Mouse (Mus musculus) gastrocnemius, adult 18-20 months (tissue): ENCODE data around the gene Faim. TPM values are rescaled to one million over a fixed set of nuclear protein-coding genes. Genes with fewer than 3 reads are reported as not detected.

ENCODE experiments used
- DNase-seq: peaks from one replicate; pipeline ENCODE4 v3.0.0; 2021; ENCODE audit warnings: low spot score
- total RNA-seq, 2 experiments: library from RNA; stranded (reverse); gene quantifications; 2 replicates each; pipeline ENCODE4 v1.2.3; 2021

The Faim gene
- total RNA-seq, 2 experiments from 2014 or later: 1.3 to 2.0 TPM

DNA sequence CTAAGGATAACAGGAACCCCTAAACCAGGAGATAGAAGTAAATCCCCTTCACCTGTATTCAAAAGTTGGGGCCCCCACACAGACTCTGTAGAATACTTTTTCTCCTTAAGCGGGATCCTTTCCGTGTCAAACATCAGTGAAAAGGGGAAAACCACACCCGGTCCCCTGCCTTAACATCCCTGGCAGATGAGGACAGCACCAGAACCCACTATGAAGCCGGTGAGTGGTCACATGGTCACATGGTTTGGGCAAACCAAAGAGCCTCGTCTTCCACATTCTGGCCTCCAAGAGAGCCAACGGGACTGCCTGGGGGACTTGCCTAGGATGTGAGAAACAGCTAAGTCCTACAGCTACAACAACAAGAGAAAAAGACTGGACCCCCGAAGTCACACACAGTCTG is 12.6 kb upstream of the Faim start:
- no peak for DNase-seq

DNA sequence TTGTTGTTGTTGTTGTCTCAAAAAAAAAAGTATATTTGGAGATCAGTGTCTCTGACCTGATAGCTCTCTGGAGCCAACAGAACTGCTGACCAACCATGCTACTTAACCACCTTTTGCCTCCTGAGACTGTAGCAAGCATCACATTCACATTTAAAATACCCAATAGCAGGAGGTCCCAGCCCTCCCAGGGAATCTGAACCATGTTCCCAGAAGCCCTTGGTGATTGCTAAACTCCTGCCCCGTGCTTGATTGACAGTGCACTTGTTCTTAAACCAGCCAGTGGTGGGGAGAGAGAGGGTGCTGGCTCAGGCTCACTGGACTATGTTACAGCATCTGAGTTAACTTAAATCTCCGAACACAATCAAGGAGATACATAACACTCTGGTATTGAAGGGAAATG is 11.3 kb upstream of the Faim start:
- DNase-seq: no peak

DNA sequence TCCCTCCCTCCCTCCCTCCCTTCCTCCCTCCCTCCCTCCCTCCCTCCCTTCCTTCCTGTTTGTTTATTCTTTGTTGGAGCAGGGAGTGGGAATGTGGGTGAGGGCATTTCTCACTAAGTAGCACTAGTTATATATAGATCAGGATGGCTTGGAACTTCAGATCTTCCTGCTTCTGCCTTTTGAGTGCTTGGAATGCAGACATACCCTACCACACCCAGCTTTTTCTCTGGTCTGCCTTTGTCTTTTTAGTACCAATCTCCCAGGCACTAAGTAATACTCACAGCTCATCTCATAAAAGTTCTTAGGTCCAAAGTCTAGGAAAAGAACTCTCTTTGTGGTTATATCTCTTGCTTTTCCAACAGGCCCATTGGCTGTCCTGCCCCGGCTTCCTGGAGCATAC is 10.1 kb upstream of the Faim start:
- DNase-seq: no peak

DNA sequence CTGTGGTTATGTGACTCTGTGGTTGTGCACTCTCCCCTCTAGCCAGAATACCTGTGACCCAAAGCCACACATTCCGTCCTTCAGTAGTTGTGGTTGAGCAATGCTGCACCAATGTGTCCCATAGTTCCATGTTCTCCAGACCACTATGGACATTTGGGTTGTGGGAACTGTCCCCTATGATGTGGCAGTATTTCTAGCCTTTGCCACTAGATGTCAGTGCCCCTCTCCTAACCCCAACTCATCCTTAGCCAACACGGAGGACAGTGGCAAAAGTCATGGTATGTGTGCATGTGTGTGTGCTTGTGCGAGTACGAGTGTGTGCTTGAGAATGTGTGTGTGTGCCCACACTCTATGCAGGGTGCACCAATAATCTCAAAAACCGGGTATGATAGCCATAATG is 9.7 kb upstream of the Faim start:
- DNase-seq: no peak

DNA sequence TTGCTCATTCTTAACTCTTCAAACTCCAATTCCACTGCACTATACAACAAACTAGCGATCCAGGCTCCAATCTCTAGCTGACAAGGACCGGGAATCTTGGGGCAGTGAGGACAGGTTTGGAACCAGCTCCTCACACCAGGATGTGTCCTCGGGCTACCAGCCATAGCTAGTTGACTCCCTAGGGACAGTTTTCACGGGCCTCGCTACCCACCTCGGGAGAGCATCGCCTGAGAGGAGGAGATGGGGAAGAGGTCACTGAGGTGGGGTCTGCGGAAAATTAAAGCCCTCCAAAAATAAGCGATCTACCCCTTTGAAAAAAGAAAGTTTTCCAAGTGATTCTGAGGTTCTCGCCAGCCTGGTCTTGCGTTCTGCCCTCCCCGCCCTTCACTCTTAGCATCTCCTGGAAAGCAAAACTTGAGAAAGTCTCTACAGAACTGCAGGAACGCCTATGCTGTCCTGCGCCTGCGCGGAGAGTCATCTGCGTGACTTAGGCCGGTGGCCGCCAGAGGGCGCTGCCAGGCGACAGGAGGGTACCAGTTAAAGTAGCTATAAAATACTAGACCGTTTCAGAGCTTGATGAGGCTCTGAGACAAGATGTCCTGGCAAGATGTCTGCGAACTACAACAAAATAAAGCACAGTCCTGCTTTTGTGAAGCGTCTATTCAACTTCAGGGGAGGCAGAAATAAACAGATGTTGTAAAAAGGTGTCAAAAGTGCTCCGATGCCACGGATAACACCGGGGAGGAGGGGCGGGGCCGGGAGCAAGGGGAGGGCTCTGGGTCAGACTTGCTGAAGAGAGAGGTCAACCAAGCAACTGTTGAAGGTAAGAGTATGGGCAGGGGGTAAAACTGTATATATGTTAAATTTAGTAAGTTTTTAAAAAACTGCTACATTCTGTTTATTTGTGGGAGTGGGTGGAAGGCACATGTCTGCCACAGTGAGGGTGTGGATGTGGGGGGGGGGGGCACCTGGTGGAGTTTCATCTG is 6.4 kb upstream of the Faim start:
- peak; percentile 86 for DNase-seq

DNA sequence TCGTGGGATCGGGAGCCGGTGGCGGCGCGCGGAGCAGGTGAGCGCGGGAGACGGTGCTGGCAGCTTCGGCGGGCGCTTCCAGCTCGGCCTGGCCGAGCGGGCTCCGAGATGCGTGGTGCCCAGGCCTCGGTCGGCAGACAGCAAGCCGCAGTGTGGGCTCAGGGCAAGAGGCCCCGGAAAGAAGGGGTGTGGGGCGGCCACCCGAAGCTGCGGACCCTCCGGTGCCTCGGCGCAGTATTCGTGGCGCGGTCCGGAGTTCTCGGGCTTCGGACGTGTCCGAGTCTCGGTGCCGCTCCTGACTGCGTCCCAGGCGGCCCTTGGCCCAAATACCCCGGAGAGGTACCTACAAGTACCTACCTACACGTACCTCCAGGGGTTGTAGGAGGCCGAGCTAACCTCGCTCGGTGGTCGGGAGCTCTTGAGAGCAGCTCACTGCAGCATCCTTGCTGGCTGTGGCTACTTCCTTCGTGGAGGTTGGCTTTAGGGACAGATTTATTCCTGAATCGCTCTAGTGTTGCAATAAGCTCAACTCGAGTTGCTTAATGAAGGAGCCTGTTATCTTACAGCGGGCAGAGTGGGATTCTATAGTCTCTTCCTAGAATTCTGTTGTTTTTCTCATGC is 413 bp downstream of the Faim start:
- no peak for DNase-seq

DNA sequence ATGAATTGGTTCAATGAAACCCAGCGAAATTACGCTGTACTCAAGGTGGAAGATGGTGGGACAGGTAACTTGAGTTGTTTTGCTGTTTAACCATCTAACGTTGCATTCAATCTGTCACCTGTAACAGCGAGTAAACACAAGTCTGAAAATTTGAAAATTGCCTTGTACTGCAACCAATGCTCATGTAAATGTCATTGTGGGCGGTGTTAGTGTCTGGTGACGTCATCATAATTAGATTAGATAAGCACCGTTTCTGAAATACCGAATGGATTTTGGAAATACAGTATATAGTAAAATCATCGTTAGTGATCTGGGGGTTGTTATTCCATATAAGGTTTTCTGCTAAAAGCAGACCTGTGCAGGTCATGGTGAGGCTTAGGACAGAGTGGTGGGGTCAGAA is 958 bp downstream of the Faim start:
- DNase-seq: no peak

DNA sequence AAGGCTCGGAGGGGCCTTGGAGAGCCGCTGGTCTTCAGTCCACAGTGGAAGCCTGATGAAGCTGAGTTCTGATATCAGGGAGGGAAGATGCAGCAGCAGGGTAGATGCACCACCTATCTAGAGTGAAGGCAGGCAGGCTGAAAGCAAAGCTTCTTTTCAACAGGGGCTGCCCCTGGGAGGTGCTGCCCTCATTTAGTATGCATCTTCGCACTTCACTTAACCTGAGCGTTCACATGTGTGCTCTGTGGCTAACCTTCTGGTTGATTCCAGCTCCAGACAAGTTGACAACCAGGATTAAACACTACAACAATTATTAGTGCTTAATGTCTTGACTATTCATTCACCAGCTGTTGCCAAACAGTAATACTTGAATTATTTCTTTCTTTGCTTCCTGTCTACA is 7.9 kb downstream of the Faim start:
- no peak for DNase-seq

DNA sequence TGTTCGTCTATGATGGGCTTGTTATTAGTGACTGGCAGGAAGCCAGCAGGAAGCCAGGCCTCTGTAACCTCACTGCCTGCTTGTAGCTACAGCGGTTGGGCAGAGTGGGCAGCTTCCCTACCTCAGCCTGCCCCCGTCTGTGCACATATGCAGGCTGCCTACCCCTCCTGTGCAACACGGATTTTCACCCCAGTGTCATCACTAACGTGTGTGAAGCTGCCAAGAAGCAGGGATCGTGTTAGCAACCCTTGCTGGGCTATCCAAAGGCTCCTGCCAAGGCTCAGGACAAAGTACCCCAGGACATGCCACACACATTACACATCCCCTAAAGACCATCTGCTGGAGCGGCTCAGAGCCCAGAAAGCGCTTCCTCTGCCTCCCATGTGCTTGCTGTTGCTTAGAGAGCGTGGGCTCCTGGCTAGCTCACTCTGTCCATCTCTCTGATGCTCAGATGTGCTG is 13.7 kb downstream of the Faim start:
- DNase-seq: no peak

DNA sequence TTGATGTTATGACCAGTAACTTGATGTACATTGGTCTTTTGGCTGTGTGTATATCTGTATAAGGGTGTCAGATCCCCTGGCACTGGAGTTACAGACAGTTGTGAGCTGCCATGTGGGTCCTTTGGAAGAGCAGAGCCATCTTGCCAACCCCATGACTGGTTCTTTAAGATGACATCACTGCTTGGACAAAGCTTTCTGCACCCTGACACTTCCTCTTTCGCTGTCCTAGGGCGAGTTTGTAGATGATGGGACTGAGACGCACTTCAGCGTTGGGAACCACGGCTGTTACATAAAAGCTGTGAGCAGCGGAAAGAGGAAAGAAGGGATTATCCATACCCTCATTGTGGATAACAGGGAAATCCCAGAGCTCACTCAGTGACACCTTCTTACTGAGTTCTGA is 15.2 kb downstream of the Faim start:
- no peak for DNase-seq

DNA sequence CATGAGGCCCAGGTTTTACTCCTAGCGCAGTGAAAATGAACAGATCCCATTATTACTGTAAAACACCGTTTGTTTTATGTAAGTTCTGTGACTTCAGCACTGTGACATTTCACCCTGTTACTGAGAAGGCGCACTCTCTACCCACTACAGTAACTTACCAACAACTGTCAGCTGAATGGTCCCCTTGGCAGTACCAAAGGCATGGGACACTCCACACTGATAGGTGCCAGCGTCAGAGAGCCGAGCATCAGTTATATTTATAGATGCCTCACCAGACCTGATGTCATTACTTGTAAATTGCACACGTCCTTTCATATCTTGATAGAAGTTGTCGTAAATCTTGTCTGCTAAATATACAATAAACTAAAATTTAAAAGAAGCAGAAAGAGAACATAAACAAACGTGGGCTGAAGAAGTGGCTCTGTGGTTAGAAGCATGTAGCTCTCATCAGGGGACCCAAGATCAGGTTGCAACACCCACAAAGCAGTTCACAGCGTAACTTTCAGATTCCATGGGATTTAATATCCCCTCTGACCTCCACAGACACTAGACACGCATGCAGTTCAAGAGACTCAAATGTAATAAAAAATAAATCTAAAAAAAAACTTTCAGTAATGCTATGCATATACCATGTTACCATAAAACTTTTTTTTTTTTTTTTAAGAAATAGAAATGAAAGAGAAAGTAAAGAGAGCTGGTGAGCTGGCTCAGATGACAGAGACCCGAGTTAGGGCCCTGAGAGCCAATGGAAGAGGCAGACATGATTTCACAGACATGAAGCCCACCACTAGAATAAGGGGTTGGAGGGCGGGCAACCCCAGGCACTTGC is 23.1 kb downstream of the Faim start:
- DNase-seq: peak; percentile 2

DNA sequence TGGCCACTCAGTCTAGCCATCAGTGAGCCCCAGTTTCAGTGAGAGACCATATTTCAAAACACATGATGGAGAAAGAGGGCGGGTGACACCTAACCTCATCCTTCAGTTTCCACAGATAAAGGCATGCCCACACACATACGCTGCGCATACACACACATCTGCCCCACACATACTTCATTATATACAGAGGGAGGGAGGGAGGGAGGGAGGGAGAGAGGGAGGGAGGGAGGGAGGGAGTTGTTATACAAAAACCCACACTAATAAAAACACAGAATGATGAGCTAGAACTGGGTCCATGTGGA is 23.7 kb downstream of the Faim start:
- no peak for DNase-seq

DNA sequence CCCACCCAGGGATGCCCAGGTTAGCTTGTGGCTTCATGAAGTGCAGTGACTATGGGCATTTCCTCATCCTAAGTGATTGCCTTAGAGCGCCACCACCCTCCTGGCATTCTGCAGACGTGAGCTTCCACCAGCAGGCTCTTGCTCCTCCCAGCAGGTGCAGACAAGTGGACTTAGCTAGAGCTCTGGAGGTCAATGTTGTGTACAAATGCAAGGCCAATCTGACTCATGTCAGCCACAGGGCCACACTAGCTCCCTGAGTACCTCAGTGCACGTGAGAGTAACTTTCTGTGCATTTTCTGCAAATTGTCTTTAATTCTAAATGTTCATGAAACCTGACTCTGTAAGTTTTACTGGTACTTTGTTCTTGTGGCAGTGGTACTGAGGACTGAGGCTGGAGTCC is 30.1 kb downstream of the Faim start:
- no peak for DNase-seq

DNA sequence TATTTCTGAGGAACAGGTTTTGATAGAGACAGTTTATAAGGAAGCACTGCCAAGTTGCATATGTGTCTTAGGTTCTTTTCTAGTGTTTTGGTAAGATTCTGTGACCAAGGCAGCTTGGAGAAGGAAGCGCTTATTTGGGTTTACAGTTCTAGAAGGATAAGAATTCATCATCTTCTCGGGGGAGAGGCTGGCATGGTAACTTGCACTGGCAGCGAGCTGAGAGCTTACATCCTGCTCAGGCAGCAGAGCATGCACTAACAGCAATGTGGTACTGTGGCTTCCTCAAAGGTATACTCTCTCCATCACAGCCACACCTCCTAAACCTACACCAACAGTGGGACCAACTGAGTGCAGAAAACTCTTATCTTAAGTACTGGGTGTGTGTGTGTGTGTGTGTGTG is 30.6 kb downstream of the Faim start:
- no peak for DNase-seq

DNA sequence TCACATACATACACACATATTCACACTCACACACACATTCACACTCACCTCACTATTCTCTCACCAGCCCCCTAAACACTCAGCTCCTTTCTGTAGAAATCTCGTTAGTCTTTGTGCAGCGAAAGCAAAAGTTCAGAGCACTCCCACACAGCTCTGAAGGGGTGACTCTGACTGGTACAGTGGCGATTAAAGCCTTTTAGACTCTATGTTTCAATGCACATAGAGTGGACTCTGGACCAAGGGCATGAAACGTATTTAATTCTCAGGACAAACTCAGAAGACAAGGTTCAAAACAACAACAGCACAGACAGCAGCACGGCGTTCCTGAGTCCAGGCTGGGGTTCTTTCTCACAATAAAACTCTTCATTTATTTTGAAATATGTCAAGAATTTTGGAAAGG is 31.5 kb downstream of the Faim start:
- no peak for DNase-seq

DNA sequence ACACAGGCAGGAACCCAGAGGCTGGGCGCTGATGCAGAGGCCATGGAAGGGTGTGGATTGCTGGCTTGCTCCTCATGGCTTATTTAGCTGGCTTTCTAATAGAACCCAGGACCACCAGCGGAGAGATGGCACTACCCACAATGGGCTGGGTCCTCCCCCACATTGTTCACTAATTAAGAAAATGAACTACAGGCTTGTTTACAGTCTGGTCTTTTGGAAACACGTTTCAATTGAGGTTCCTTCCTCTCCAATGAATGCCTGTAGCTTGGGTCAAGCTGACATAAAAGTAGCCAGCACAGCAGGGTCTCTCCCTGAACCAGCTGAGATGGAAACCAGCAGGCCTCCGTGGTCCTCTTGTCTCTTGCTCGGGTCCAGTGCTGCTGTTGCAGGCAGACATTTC is 35.0 kb downstream of the Faim start:
- no peak for DNase-seq

DNA sequence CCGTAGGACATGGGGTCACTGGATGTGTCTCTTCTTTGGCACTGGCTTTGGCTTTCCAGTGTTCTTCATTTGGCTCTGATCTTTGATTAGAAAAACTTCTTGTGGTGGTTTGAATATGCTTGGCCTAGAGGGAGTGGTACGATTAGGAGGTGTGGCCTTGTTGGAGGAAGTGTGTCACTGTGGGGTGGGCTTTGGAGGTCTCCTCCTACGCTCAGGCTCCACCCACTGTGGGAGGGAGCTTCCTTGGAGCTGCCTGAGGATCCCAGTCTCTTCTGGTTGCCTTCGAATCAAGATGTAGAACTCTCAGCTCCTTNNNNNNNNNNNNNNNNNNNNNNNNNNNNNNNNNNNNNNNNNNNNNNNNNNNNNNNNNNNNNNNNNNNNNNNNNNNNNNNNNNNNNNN is 35.6 kb downstream of the Faim start:
- no peak for DNase-seq

DNA sequence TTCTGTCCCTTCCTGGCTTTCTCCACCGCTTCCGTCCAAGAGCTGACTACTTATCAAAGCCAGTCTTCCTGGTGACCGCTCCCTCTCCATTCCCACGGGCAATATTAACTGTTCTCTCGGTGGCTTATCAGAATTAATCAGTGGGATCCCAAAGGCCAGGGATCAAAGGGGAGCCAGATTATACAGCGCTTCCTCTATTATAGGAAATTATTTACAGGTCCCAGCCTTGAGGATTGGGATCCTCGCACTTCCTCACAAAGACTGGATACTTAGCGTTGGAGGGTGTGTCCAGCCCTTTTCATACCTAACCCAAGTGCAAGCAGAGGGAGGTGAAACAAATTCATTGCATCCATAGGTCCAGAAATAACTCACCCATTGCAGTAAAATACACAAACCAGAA is 45.9 kb downstream of the Faim start:
- no peak for DNase-seq

DNA sequence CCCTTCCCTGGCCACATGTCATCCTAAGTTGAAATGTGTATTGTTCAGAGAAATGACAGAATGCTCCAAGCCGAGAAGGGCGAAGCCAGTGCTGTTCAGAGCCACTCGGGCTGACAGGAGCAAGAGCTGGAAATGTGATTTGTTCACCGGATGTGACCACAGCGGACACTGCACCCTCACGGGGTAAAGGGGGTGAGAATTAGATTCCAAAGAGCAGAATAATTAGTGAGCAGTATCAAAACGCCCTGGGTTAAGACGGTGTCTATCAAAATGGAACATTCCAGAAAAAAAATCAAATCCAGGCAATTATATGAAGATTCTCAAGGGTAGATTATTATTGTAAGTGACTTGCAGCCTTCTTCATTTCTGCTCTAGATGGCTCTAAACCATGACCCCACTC is 47.9 kb downstream of the Faim start:
- DNase-seq: no peak

DNA sequence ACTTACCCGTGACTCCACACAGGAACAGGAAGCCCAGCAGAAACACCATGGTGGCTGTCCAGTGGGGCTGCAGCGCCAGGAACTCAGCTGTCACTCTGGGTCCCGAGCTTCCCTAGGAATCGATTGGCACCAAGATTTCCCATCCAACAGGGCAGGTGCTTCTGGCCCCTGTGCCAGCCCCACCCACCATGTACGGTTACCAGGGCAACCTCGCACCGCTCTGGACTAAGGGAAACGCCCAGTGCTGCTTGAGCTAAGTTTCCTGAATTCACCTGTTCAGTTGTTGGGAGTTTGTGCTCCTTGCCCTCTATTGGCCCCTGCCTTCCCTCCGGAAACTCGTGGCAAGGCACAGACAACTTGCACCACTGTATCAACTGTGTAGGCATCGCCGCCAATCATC is 49.4 kb downstream of the Faim start, which contains the start of gene Gm1123:
Gene Gm1123 (minus strand): TSS at position 141 of the 400 bp plus-strand sequence.
- no peak for DNase-seq

DNA sequence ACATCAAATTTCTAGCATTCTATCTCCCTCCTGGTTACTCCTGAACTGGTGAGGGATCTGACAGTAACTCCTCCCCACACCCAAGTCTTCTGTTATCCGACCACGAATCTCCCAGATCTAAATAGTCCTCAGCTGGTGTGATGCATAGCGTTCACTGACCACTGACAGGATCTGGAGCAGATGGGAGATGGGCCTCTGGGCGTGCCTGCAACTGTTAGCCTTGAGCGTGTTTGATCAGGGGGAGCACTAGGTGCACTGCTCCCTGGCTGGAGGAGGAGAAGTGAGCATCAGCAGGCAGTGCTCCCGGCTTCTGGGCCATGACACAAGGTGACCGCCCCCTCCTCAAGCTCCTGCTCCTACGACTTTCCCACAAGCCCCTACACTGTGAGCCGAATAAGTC is 55.8 kb downstream of the Faim start:
- DNase-seq: no peak

DNA sequence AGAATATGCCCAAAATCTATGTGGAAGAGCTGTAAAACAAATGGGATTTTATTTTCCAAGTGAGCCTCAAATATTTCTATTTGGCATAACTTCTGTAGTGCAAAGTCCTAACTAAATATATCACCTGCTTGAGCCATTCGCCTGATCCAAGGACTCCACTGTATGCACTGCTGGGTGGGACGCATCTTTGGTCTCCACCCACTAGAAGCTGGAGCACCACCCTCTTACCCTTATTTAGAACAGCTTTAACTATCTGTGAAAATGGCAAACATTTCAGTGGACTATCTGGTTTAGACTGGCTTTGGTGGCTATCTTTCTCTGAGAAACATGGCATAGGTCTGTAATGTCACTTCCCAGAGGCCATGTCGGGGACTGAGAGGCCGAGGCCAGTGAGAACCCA is 56.5 kb downstream of the Faim start:
- DNase-seq: no peak
